Mouse (Mus musculus): ENCODE data around the gene Map7.

The Map7 gene

DNA sequence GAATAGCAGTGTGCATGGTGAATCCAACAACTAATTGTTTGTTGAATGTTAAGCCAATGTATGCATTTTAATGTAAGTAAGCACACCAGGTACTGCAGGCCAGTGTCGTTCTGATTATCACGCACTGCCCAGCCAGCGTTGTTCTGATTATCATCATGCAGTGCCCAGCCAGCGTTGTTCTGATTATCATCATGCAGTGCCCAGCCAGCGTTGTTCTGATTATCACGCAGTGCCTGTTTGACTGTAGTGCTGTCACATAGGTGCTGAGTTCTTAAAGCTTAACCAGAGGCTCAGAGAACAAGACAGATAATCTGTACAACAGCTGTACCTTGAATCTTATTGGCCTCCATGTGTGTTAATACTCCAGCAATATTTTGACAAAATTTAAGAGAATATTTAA lies 88.0 kb downstream of the Map7 start:
- no peak for DNase-seq

DNA sequence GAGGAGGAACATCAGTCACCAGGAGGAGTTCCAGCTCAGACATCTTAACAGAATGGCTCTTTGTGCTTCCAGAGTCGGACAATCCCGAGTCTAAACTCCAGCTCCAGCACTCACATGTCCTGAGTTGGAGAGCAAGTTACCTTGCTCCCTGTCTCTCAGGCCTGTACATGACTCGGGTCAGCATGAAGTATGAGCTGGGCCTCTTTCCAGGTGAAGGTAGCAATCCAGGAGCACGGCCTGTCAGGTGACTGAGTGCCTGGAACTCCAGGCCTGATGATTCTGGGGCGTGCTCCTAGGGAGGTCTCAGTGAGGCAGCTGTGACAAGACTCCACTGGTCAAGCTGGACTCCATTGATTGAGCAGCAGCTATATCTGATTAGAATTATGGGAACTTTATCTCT lies 90.0 kb downstream of the Map7 start:
- no peak for DNase-seq

DNA sequence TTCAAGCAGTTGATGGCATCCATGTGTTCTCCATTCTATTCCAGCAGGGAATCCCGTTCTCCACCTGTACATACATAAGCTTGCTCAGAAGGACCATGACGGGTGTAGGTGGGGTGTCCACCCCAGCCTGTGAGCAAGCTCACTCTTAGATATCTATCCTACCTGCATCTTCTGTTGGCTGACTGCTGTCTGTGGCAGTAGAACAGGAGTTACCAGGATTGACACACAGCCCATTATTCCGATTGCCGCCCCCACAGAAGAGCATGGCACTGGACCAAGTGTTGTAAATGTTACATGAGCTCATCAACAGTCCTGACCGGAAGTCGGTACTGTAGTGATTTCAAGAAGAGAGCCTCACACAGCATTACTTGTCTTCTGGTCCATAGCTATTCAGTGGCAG lies 92.6 kb downstream of the Map7 start:
- DNase-seq: peak in 1 of 2 experiments; percentile 26

DNA sequence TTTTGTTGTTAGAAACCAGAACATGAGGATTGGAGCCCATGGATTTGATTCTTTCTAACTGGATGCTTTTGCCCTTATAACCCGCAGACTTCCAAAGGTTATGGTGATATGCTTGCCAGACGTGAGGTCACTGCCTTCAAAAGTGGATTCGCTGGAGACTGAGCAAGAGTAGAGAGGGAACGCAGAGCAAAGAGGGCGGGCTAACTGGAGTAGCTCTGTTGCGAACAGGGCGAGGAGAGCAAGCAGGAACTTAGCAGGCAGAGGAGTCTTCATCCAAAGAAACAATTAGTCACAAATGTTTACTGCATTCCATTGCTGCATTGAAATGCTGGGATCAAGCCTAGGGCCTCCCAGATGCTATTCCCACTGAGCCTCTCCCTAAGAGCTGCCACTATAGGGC lies 95.0 kb downstream of the Map7 start:
- no peak for DNase-seq

GRCm38 (mm10) chr10:20245082-20245481 lies 96.8 kb downstream of the Map7 start:
- no peak for DNase-seq

DNA sequence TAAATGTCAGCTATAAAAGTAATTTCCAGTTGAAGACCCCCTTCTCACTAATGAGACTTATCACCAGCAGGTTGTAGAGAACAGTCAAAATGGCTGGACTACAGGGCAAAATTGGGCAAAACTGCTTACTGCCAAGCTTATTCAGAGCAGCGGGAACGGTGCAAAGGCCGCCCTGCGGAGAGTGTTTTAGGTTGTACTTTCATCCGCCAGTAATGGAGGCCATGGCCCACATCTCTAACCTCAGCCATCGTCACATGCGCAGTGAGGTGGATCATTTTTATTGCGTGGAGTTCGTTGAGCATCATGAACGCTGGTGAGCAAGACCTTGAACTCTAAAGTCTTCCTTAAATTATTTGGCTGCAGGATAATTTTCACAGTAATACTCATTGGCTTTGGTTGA lies 100.8 kb downstream of the Map7 start:
- no peak for DNase-seq

DNA sequence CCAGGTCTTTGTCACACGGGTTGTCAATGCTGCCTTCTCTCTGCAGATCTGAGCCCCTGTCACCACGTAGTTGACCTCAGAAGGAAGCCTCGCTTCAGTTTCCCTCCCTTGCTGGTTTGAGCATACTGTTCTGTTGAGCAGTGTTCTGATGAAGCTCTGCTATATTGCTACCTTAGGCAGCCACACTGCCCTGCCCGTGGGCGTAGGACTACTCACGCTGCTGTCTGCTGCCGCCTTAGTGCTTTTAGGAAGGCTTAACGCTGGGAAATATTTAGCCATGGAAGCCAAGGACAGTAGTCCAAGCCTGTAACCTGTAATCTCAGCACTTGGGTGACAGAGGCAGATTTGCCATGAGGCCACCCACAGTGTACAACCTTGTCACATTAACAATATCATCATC lies 107.3 kb downstream of the Map7 start:
- DNase-seq: no peak

DNA sequence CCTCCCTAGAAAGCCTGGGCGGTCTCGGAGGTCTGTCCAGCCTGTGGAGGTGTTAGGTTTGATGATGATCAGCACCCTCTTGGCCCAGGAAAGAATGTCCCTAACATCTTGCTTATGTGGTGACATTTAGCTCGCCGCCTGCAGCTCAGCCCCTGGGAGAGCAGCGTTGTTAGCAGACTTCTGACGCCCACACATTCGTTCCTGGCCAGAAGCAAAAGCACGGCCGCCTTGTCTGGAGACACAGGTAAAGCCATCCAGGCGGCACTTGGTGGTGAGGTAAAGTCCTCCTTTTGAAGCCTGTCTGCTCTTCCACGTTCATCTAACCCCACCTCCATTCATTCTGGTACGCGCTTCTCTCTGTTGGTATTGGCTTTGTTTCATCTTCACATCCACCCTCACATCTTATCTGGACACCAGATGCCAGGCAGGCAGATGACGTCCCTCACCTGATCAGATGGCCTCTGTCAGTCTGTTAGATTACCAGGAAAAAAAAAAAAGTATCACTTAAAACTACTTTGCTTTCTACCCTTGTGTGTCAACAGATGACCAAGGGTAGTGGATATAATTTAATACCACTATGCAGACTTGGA lies 108.9 kb downstream of the Map7 start:
- no peak for DNase-seq

- DNase-seq: peak in 1 of 2 experiments; percentile 36
These were observed 109.8 kb downstream of the Map7 start for GRCm38 (mm10) chr10:20257721-20258720.

- peak in 1 of 2 experiments; percentile 33 for DNase-seq
These were observed 111.2 kb downstream of the Map7 start for GRCm38 (mm10) chr10:20259476-20259875.

- no peak for DNase-seq
These were observed 114.6 kb downstream of the Map7 start for GRCm38 (mm10) chr10:20262896-20263295.

- no peak for DNase-seq
These were observed 116.2 kb downstream of the Map7 start for GRCm38 (mm10) chr10:20264479-20264878.

DNA sequence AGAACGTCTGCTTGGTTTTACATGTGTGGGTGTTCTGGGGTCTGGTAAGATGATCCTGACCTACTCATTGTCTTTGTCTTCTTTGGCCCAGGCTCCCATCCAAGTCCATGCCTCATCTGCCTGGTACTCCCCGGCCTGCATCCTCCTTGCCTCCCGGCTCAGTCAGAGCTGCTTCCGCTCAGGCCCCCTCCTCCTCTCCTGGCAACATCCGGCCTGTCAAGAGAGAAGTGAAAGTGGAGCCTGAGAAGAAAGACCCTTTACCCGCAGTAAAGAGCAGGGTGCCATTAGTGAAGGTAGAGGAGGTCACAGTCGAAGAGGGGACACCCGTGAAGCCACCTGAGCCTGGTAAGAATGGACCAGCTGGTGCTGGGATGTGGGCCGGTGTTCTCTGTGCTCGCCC lies 118.8 kb downstream of the Map7 start:
- DNase-seq: peak in 1 of 2 experiments; percentile 8

GRCm38 (mm10) chr10:20268945-20269344 lies 120.7 kb downstream of the Map7 start:
- DNase-seq: no peak

DNA sequence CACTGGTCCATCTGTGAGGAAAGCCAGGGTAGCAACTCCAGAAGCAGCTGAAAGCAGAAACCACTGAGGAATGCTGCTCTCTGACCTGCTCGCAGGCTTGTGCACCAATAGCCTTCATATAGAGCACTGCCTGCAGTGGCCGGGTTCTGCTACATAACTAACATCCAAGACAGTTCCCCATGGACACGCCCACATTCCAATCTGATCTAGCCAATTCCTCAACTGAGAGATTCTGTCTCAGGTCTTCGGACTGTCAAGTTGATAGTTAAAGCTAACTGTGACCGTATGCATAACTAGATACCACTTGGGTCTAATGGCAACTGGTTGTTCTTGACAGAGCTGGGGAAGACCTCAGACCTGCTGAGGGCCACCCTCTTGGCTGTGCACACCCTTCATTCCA lies 124.1 kb downstream of the Map7 start:
- DNase-seq: no peak

- no peak for DNase-seq
These were observed 125.0 kb downstream of the Map7 start for GRCm38 (mm10) chr10:20273278-20273677.

- DNase-seq: no peak
These were observed 125.8 kb downstream of the Map7 start for GRCm38 (mm10) chr10:20274022-20274421.

GRCm38 (mm10) chr10:20281456-20281855 lies 133.2 kb downstream of the Map7 start:
- DNase-seq: no peak

- DNase-seq: peak; percentile 18 to 47
These were observed 137.2 kb downstream of the Map7 start for GRCm38 (mm10) chr10:20285289-20285975.

- peak in 1 of 2 experiments; percentile 23 for DNase-seq
These were observed 137.9 kb downstream of the Map7 start for GRCm38 (mm10) chr10:20285994-20286836.

GRCm38 (mm10) chr10:20287369-20287768 lies 139.1 kb downstream of the Map7 start:
- DNase-seq: no peak

DNA sequence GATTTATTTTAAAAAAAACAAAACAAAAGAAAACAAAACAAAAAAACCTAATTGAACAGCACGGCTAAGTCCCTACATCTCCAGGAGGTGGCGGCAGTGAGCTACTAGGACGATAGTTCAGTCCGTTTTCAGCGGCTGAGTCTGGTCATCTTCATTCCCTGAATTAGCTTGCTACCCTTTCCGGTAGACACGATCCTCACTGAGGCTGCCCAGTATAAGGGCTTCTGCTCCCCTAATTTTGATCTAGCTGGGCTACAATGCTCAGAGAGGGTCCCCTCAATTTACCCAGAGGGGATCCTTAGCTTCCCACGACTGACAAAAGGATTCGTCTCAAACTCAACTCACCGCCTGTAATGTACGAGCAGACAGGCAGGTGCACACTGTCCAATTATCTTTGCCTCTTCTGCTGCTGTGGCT lies 142.2 kb downstream of the Map7 start:
- peak; percentile 93 for DNase-seq

Measured in kidney, postnatal 4 days (tissue).